Mouse (Mus musculus): ENCODE data around the gene Gm6096. TPM values are rescaled to one million over a fixed set of nuclear protein-coding genes. Genes with fewer than 3 reads are reported as not detected.
"Not testable (repeated sequence)": the region's sequence is repeated elsewhere in the genome, so short reads cannot be mapped to it uniquely, and the experiment has no call there.

Gene Gm6096
- not detected in 3 replicates for total RNA-seq (2017)

GRCm38 (mm10) chr7:34250738-34251137, at the start of gene Gm6096:
Gm6096 (plus strand) TSS chr7:34251038.
- no peak for ATAC-seq (replicated peaks; ENCODE audit: insufficient number of reproducible peaks, low FRiP score, low TSS enrichment, poor library complexity, severe bottlenecking)

DNA sequence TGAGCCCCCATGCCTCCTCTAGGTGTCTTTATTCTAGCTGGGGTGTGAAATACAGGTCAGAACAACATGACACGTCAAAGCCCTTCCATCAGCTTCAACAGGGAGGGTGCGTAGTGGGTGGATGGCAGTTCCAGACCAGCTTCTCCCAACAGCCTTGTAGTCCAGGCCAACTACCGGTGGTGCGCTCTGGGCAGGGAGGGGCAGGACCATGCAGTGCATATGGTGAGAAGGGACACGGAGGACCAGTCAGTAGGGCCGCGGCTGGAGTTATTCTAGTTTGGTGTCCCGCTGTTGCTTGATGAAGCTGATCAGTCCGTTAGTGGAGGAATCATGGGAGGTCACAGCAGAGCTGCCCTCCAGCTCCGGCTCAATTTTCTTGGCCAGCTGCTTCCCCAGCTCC, 48.7 kb upstream of the Gm6096 start:
- ATAC-seq (replicated peaks; ENCODE audit: insufficient number of reproducible peaks, low FRiP score, low TSS enrichment, poor library complexity, severe bottlenecking): not testable (repeated sequence)

GRCm38 (mm10) chr7:34206331-34206730, 44.5 kb upstream of the Gm6096 start:
- ATAC-seq (replicated peaks; ENCODE audit: insufficient number of reproducible peaks, low FRiP score, low TSS enrichment, poor library complexity, severe bottlenecking): no peak

- no peak for ATAC-seq (replicated peaks; ENCODE audit: insufficient number of reproducible peaks, low FRiP score, low TSS enrichment, poor library complexity, severe bottlenecking)
Observed at GRCm38 (mm10) chr7:34208027-34208745, 42.7 kb upstream of the Gm6096 start.

- no peak for ATAC-seq (replicated peaks; ENCODE audit: insufficient number of reproducible peaks, low FRiP score, low TSS enrichment, poor library complexity, severe bottlenecking)
Observed at GRCm38 (mm10) chr7:34213281-34213680, 37.6 kb upstream of the Gm6096 start.

- peak; percentile 49 for ATAC-seq (replicated peaks; ENCODE audit: insufficient number of reproducible peaks, low FRiP score, low TSS enrichment, poor library complexity, severe bottlenecking)
Observed at GRCm38 (mm10) chr7:34214644-34215043, 36.2 kb upstream of the Gm6096 start.

- no peak for ATAC-seq (replicated peaks; ENCODE audit: insufficient number of reproducible peaks, low FRiP score, low TSS enrichment, poor library complexity, severe bottlenecking)
Observed at GRCm38 (mm10) chr7:34215481-34215880, 35.4 kb upstream of the Gm6096 start.

DNA sequence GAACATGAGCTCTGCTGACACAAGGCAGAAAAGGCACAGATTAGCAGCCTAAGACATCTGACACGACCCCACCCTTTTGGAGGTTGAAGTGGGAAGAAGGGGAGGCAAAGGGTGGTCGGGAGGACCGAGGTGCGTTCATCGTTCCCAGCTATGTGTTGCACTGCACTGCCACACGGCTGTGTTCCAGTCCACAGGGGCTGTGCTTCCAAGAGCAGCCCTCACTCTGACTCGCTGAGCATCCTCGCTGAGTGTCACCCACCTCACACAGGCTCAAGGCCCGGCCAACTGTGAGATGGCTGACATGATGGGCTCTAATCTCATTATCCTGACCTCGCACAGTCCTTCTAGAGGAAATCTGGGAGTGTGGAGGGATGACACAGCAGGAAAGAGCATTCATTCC, 34.4 kb upstream of the Gm6096 start:
- no peak for ATAC-seq (replicated peaks; ENCODE audit: insufficient number of reproducible peaks, low FRiP score, low TSS enrichment, poor library complexity, severe bottlenecking)

GRCm38 (mm10) chr7:34218496-34218895, 32.3 kb upstream of the Gm6096 start:
- ATAC-seq (replicated peaks; ENCODE audit: insufficient number of reproducible peaks, low FRiP score, low TSS enrichment, poor library complexity, severe bottlenecking): no peak

GRCm38 (mm10) chr7:34221594-34222250, 29.1 kb upstream of the Gm6096 start:
- ATAC-seq (replicated peaks; ENCODE audit: insufficient number of reproducible peaks, low FRiP score, low TSS enrichment, poor library complexity, severe bottlenecking): no peak

GRCm38 (mm10) chr7:34222340-34222739, 28.5 kb upstream of the Gm6096 start:
- ATAC-seq (replicated peaks; ENCODE audit: insufficient number of reproducible peaks, low FRiP score, low TSS enrichment, poor library complexity, severe bottlenecking): no peak

GRCm38 (mm10) chr7:34224308-34224707, 26.5 kb upstream of the Gm6096 start:
- ATAC-seq (replicated peaks; ENCODE audit: insufficient number of reproducible peaks, low FRiP score, low TSS enrichment, poor library complexity, severe bottlenecking): no peak

DNA sequence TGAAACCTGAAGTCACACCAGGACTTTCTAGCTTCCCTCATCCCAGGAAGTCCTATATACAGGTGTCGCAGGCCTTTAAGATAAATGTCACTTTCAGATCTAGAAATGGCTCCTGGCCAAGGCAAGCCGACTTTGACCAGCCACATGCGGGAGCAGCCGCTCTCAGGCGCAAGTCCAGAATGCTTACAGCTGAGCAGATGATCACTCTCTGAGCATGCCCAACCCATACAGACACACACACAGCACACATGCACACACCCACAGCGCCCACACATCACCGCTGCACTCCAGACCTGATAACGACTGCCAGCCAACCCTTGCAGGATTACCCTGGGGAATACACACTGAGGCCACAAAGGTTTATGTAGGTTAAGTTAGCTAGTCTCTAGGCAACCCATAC, 24.8 kb upstream of the Gm6096 start:
- no peak for ATAC-seq (replicated peaks; ENCODE audit: insufficient number of reproducible peaks, low FRiP score, low TSS enrichment, poor library complexity, severe bottlenecking)

GRCm38 (mm10) chr7:34226846-34227245, 24.0 kb upstream of the Gm6096 start:
- ATAC-seq (replicated peaks; ENCODE audit: insufficient number of reproducible peaks, low FRiP score, low TSS enrichment, poor library complexity, severe bottlenecking): no peak

GRCm38 (mm10) chr7:34228641-34229040, 22.2 kb upstream of the Gm6096 start:
- ATAC-seq (replicated peaks; ENCODE audit: insufficient number of reproducible peaks, low FRiP score, low TSS enrichment, poor library complexity, severe bottlenecking): no peak

DNA sequence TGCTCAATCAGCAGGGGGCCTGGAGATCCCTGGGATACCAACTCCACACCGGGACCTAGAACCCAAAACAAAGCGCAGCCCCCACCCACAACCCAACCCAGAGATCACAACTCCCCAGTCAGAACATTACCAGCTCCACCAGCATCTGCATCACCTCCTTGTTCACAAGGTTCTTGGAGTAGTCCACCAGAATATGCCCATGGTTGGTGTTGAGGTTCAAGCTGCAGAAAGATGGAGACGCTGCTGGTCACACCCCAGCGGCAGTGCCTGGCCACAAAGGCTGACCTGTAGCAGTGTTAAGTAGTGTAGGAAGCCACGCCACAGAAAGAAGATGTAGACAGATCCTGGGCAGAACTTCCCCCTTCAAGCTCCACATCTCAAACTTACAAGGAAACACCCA, 21.7 kb upstream of the Gm6096 start:
- 0 out of 2 replicates have a peak, but pooled peaks have one; percentile 6 for ATAC-seq (replicated peaks; ENCODE audit: insufficient number of reproducible peaks, low FRiP score, low TSS enrichment, poor library complexity, severe bottlenecking)

DNA sequence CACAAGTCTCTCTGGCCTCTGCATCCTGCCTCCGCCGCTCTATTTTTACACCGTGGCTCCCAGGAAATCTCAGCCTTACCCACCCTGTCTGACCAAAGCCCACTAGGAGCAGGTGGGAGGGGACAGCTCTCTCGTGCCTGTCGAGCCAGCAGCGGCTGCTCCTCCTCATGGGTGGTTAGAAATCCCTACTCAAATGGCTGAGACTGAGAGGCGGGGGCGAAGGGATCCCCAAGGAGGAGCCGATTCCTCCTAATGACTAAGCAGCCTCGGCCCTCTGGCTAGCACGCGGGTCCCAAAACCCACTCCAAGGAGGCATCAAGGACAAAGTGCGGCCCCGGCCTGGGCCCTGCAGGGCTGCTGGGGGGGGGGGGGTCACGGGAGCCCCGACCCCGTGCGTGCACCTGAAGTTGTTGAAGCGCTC, 21.1 kb upstream of the Gm6096 start:
- no peak for ATAC-seq (replicated peaks; ENCODE audit: insufficient number of reproducible peaks, low FRiP score, low TSS enrichment, poor library complexity, severe bottlenecking)

- ATAC-seq (replicated peaks; ENCODE audit: insufficient number of reproducible peaks, low FRiP score, low TSS enrichment, poor library complexity, severe bottlenecking): peak; percentile 62
Observed at GRCm38 (mm10) chr7:34230116-34230515, 20.7 kb upstream of the Gm6096 start, which contains the start of gene Gpi1. Gpi1 (minus strand) TSS chr7:34230336.

GRCm38 (mm10) chr7:34232785-34233725, 17.8 kb upstream of the Gm6096 start:
- no peak for ATAC-seq (replicated peaks; ENCODE audit: insufficient number of reproducible peaks, low FRiP score, low TSS enrichment, poor library complexity, severe bottlenecking)

Measured in monocyte, adult 5-6 weeks (primary cell).